Mouse (Mus musculus) lung, adult 2 months (tissue): ENCODE measurements around the gene Fcrls. TPM values are rescaled to one million over a fixed set of nuclear protein-coding genes. Genes with fewer than 3 reads are reported as not detected.

Experiments
- DNase-seq: peaks from one replicate; pipeline ENCODE4 v3.0.0; 2022
- H3K4me1 ChIP-seq: fragments of 200-500 bp; 2 replicates; pipeline ENCODE4 v1.6.1; 2011; ENCODE audit warnings: low read length; ENCODE audit not compliant: control insufficient read depth, insufficient read depth
- H3K4me3 ChIP-seq: fragments of 200-500 bp; replicated peaks from 2 replicates; pipeline ENCODE3; 2011; ENCODE audit warnings: low read depth, mild to moderate bottlenecking, control low read depth, low read length; ENCODE audit errors: extremely low read depth
- CTCF ChIP-seq: fragments of 200-500 bp; IDR thresholded peaks from 2 replicates; pipeline ENCODE4 v1.5.1; 2011; ENCODE audit warnings: mild to moderate bottlenecking, low read length, control low read depth; ENCODE audit not compliant: insufficient read depth
- POLR2A ChIP-seq: fragments of 200-500 bp; IDR thresholded peaks from 2 replicates; pipeline ENCODE4 v1.6.1; 2011; ENCODE audit warnings: low read depth, mild to moderate bottlenecking, control low read depth, low read length, borderline replicate concordance; ENCODE audit errors: extremely low read depth
- WGBS: fragments of 180-500 bp; shearing (Covaris S2); methylation state at CpG from one replicate; pipeline ENCODE4 v1.1.7; 2018; 5-methylcytosine and 5-hydroxymethylcytosine counted together
- polyA plus RNA-seq: library from polyadenylated mRNA; depleted of rRNA; stranded (reverse); fragments of >200 nt; gene quantifications from 2 replicates; pipeline ENCODE4 v1.2.3, GENCODE M21; 2012; rRNA removed

The Fcrls gene
- polyA plus RNA-seq, 1 experiment: 5.3 TPM

GRCm38 (mm10) chr3:87223636-87224035, 39.9 kb downstream of the Fcrls start:
- 48% methylated on average over 4 of the region's 4 CpGs for WGBS

GRCm38 (mm10) chr3:87222346-87222745, 41.2 kb downstream of the Fcrls start:
- 80% methylated on average over 5 of the region's 5 CpGs for WGBS
- Histone ChIP-seq H3K4me1 (no peaks in the 10 kb centered on the region), H3K4me3 (no peak overlapping the region)
- DNase-seq: no peak
- TF ChIP-seq CTCF (no peak), POLR2A (no peak)

More at GRCm38 (mm10) chr3:87223636-87224035, 39.9 kb downstream of the Fcrls start:
- no peak for TF ChIP-seq CTCF
- no peak for TF ChIP-seq POLR2A
- Histone ChIP-seq H3K4me3 (no peak overlapping the region), H3K4me1 (no peaks in the 10 kb centered on the region)
- DNase-seq: no peak

DNA sequence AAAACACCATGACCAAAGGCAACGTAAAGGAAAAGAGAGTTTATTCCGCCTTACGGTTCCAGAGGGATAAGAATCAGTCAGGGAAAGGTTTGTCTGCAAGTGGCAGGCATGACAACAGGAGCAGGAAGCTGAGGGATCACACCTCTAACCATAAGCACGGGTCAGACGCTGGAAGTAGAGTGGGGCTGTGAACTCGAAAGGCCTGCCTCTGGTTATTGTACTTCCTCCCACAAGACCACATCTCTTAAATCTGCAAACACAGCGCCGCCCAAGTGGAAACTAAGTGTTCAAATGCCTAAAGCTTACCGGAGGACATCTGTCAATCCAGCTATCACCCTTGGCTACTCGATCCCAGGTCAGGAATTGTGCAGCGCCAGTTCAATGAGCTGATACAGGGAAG, 48.4 kb downstream of the Fcrls start:
- DNase-seq: no peak
- H3K4me1 ChIP-seq: no peaks in the 10 kb centered on the region
- TF ChIP-seq CTCF (no peak), POLR2A (no peak)
- 57% methylated on average over 11 of the region's 11 CpGs for WGBS
- no peak overlapping the region for H3K4me3 ChIP-seq

DNA sequence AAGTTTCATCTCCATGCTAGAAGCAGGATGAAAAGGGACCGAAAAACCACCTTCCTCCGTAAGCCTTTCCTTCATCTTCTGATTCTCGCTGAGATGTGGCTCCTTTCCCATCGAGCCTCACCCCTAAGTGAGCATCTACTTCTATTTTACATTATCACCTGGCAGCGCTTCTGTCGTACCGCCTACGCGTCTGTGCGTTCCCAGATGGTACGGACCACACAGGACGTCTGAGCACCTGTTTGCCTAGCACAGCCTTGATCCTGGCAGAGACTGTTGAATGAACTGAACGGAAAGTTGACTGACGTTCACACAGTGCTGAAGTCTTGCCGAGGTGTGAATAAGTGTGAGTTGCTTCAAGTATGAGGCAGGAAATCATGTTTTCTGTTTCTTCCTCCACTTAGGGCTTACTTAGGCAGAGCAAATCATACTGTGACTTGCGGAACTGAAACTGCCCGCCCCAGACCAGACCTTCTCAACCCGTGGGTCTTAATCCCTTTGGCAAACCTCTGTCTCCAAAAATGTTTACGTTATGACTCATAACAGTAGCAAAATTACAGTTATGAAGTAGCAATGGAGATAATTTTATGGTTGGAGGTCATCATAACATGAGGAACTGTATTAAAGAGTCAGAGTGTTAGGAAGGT, 49.2 kb downstream of the Fcrls start:
- WGBS: 83% methylated on average over 19 of the region's 19 CpGs

DNA sequence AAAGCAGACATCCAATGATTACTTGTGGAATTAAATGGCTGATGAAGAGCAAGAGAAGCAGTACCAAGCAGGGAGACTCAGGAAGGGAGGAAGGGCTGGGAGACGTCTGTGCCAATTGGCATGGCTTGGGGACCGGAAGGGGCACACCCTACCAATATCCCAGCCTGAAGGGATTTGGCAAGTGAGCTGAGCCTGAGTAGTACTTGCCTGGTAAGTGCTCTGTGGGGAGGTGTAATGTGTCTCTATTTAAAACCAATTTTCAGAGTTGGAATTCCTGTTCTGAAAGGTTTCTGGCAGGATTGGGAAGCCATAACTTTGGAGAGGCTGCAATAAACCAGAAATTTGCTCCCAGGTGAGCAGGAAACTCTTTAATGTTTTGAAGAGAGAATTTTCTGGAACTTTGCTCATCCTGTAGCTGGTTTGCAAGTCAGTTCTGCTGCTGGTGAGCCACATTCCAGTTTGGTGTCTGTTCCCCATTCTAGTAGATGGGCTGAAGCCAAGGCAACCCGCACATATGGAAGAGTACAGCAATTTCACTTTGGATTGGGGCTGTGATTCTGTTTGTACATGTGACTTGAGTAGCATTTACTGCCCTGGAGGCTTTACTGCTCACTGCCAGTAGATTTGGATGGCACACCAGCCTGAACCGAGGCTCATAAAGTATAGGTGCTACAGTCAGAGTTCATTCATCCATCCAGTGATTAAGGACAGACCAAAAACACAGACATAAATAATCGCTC, 57.0 kb downstream of the Fcrls start:
- no peak overlapping the region for H3K4me3 ChIP-seq
- DNase-seq: no peak
- WGBS: 67% methylated on average over 5 of the region's 5 CpGs
- TF ChIP-seq CTCF (no peak), POLR2A (no peak)
- H3K4me1 ChIP-seq: no peaks in the 10 kb centered on the region

More for the DNA sequence above, 49.2 kb downstream of the Fcrls start:
- TF ChIP-seq CTCF (no peak), POLR2A (no peak)
- no peaks in the 10 kb centered on the region for H3K4me1 ChIP-seq
- DNase-seq: no peak
- no peak overlapping the region for H3K4me3 ChIP-seq

Other genes starting within 250 kb of the Fcrls start
- 10.5 and 14.4 TPM in 2 replicates for gene Kirrel, start 89.0 kb downstream of the Fcrls start, polyA plus RNA-seq
- 1.5 and 2.8 TPM in 2 replicates for gene Cd5l, start 94.1 kb upstream of the Fcrls start, polyA plus RNA-seq
- gene Fcrl1, start 112.6 kb upstream of the Fcrls start, polyA plus RNA-seq: 2.1 and 2.6 TPM in 2 replicates
- gene Fcrl5, start 172.0 kb upstream of the Fcrls start, polyA plus RNA-seq: 0.14 and 0.18 TPM in 2 replicates